Mouse (Mus musculus) neural tube, embryonic 12.5 days (tissue): ENCODE measurements at regions not wholly inside any gene's neighbourhood (a gene's known extent, or its start where the extent isn't known, plus 50 kb on each side); places are given as distances from the start of the nearest gene placed in this dataset.

ENCODE experiments used
- ATAC-seq: fragments of 200-750 bp; cut with Nextera tagmentation; 2 replicates; pipeline ENCODE4 v1.8.0; 2017; ENCODE audit warnings: low read depth, mild to moderate bottlenecking, moderate TSS enrichment, moderate library complexity; ENCODE audit not compliant: low FRiP score
- H3K27ac ChIP-seq: fragments of 300-500 bp; sonication (generic); 2 replicates; pipeline ENCODE4 v1.5.1; 2016
- H3K27me3 ChIP-seq: fragments of 300-500 bp; sonication (generic); replicated peaks from 2 replicates; pipeline ENCODE4 v1.6.1; 2016; ENCODE audit warnings: mild to moderate bottlenecking
- H3K36me3 ChIP-seq: fragments of 300-500 bp; sonication (generic); 2 replicates; pipeline ENCODE4 v1.6.1; 2016; ENCODE audit warnings: mild to moderate bottlenecking
- H3K4me1 ChIP-seq: fragments of 300-500 bp; sonication (generic); 2 replicates; pipeline ENCODE4 v1.6.1; 2016
- H3K4me2 ChIP-seq: fragments of 300-500 bp; sonication (generic); replicated peaks from 2 replicates; pipeline ENCODE4 v1.6.1; 2016; ENCODE audit warnings: mild to moderate bottlenecking
- H3K4me3 ChIP-seq: fragments of 300-500 bp; sonication (generic); 2 replicates; pipeline ENCODE4 v1.5.1; 2016
- H3K9ac ChIP-seq: fragments of 300-500 bp; sonication (generic); 2 replicates; pipeline ENCODE4 v1.6.1; 2016; ENCODE audit warnings: mild to moderate bottlenecking
- H3K9me3 ChIP-seq: fragments of 300-500 bp; sonication (generic); 2 replicates; pipeline ENCODE4 v1.6.1; 2016; ENCODE audit warnings: mild to moderate bottlenecking
- WGBS: fragments of 180-500 bp; shearing (Covaris S2); methylation state at CpG from one replicate; pipeline ENCODE4 v1.1.7; 2016; 5-methylcytosine and 5-hydroxymethylcytosine counted together

DNA sequence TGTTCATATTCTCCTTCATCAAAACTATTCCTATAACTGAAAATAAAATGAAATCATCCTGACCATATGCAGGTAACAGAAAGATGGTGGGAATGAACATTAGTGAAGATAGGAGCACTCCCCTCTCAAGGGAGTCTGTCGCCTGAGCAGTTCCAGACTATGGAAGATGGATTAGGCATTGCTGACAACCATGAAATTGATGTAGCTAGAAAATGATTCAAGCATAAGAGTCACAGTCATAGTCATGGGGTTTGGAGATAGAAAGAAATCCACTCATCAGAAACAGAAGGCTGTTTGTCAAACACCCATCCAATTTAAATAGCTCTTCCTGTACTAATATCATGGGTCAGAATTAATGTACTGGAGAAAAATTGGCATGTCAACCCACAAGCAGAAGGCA lies 191.2 kb upstream of the Rps6ka3 start:
- no peak overlapping the region for H3K4me2 ChIP-seq
- H3K27me3 ChIP-seq: no peaks in the 10 kb centered on the region
- 42% methylated on average over 1 of the region's 1 CpGs for WGBS
- H3K36me3 ChIP-seq: no peaks in the 10 kb centered on the region
- no peaks in the 10 kb centered on the region for H3K4me1 ChIP-seq
- ATAC-seq: no peak
- H3K27ac ChIP-seq: no peak overlapping the region
- no peaks in the 10 kb centered on the region for H3K9me3 ChIP-seq
- no peak overlapping the region for H3K4me3 ChIP-seq
- no peak overlapping the region for H3K9ac ChIP-seq

GRCm38 (mm10) chrX:159026311-159026710 lies 183.8 kb upstream of the Rps6ka3 start:
- H3K9me3 ChIP-seq: no peaks in the 10 kb centered on the region
- no peaks in the 10 kb centered on the region for H3K4me1 ChIP-seq
- no peak overlapping the region for H3K27ac ChIP-seq
- no peaks in the 10 kb centered on the region for H3K27me3 ChIP-seq
- ATAC-seq: no peak
- no peak overlapping the region for H3K9ac ChIP-seq
- no peak overlapping the region for H3K4me3 ChIP-seq
- no peak overlapping the region for H3K4me2 ChIP-seq
- H3K36me3 ChIP-seq: no peaks in the 10 kb centered on the region
- 94% methylated on average over 1 of the region's 1 CpGs for WGBS

GRCm38 (mm10) chrX:159031927-159032326 lies 178.2 kb upstream of the Rps6ka3 start:
- no peak overlapping the region for H3K27ac ChIP-seq
- H3K27me3 ChIP-seq: no peaks in the 10 kb centered on the region
- WGBS: 68% methylated on average over 4 of the region's 4 CpGs
- H3K4me2 ChIP-seq: no peak overlapping the region
- H3K9ac ChIP-seq: no peak overlapping the region
- no peaks in the 10 kb centered on the region for H3K36me3 ChIP-seq
- no peak overlapping the region for H3K4me3 ChIP-seq
- H3K4me1 ChIP-seq: no peaks in the 10 kb centered on the region
- no peak for ATAC-seq
- no peaks in the 10 kb centered on the region for H3K9me3 ChIP-seq

GRCm38 (mm10) chrX:159043432-159043831 lies 166.7 kb upstream of the Rps6ka3 start:
- no peak overlapping the region for H3K27ac ChIP-seq
- H3K27me3 ChIP-seq: no peaks in the 10 kb centered on the region
- H3K9ac ChIP-seq: no peak overlapping the region
- H3K4me3 ChIP-seq: no peak overlapping the region
- 21% methylated on average over 3 of the region's 3 CpGs for WGBS
- H3K36me3 ChIP-seq: no peaks in the 10 kb centered on the region
- H3K4me1 ChIP-seq: no peaks in the 10 kb centered on the region
- no peaks in the 10 kb centered on the region for H3K9me3 ChIP-seq
- ATAC-seq: no peak
- H3K4me2 ChIP-seq: no peak overlapping the region

DNA sequence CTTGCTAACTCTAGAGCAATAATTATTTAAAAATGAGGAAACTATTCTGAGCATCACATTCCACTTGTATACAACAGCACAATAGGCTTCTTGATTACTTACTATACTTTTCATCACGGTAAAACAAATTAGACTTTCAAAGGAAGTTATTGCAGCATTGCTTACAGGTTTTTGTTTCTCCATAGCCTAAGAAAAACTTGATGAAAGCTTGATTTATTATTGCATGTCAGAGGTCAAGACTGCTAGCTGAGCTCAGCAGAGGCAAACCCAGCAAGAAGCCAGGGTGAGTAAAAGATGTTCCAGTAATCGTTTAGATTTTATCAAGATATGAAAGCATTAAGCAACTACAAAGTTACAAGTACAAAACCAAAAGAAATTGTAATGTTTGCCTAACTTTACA lies 162.2 kb upstream of the Rps6ka3 start:
- Histone ChIP-seq H3K36me3 (no peaks in the 10 kb centered on the region), H3K4me3 (no peak overlapping the region), H3K4me1 (no peaks in the 10 kb centered on the region), H3K27ac (no peak overlapping the region), H3K4me2 (no peak overlapping the region), H3K9me3 (no peaks in the 10 kb centered on the region), H3K9ac (no peak overlapping the region), H3K27me3 (no peaks in the 10 kb centered on the region)
- 26% methylated on average over 2 of the region's 2 CpGs for WGBS
- no peak for ATAC-seq

- WGBS: 80% methylated on average over 8 of the region's 8 CpGs
- Histone ChIP-seq H3K4me1 (no peaks in the 10 kb centered on the region), H3K27ac (no peak overlapping the region), H3K27me3 (0 out of 2 replicates have a peak, but pooled peaks cover 3% of the 10 kb centered on the region), H3K36me3 (no peaks in the 10 kb centered on the region), H3K9me3 (no peaks in the 10 kb centered on the region), H3K4me3 (no peak overlapping the region), H3K9ac (no peak overlapping the region), H3K4me2 (no peak overlapping the region)
- ATAC-seq: no peak
Measured at GRCm38 (mm10) chrX:159055689-159056461, 154.2 kb upstream of the Rps6ka3 start.

DNA sequence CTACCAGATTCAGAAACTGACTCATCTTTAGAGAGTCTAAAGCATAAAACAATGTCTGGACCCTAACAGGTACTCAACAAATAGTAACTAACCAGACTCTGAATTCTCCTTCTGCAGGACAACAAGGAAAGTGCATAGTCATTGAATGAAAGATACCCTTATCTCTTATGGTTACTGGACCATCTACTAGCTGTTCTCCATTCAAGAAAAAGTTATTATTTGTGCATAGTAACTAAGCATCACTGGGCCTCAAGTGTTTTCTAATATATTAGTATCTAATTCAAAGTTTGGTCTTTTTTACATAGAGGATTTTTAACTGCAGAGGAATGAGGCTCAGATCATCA lies 153.7 kb upstream of the Rps6ka3 start:
- no peaks in the 10 kb centered on the region for H3K36me3 ChIP-seq
- H3K4me2 ChIP-seq: no peak overlapping the region
- H3K4me3 ChIP-seq: no peak overlapping the region
- no peaks in the 10 kb centered on the region for H3K4me1 ChIP-seq
- 0 out of 2 replicates have a peak, but pooled peaks cover 3% of the 10 kb centered on the region for H3K27me3 ChIP-seq
- no peak overlapping the region for H3K9ac ChIP-seq
- no peaks in the 10 kb centered on the region for H3K9me3 ChIP-seq
- H3K27ac ChIP-seq: no peak overlapping the region
- ATAC-seq: no peak

DNA sequence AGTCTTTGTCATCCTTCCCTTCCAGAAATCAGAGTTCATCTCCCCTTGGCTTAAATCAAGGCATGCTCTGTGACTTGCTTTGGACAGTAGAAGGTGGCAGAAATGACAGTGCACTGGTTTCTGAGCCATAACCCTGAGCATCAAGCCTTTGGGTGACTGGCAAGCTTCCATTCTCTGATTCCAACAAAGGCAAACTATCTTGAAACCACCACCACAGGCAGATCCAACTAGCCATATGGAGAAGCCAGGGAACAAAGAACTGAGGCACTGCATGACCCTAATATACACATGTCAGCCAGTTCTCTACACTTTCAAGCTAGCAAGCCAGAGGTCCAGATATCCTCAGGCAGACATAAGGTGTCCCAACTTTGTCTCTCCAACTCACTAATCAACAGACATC lies 151.2 kb upstream of the Rps6ka3 start:
- 0 out of 2 replicates have a peak, but pooled peaks cover 3% of the 10 kb centered on the region for H3K27me3 ChIP-seq
- H3K9ac ChIP-seq: no peak overlapping the region
- H3K4me2 ChIP-seq: no peak overlapping the region
- ATAC-seq: no peak
- no peaks in the 10 kb centered on the region for H3K9me3 ChIP-seq
- no peak overlapping the region for H3K4me3 ChIP-seq
- H3K36me3 ChIP-seq: no peaks in the 10 kb centered on the region
- H3K4me1 ChIP-seq: no peaks in the 10 kb centered on the region
- H3K27ac ChIP-seq: no peak overlapping the region

DNA sequence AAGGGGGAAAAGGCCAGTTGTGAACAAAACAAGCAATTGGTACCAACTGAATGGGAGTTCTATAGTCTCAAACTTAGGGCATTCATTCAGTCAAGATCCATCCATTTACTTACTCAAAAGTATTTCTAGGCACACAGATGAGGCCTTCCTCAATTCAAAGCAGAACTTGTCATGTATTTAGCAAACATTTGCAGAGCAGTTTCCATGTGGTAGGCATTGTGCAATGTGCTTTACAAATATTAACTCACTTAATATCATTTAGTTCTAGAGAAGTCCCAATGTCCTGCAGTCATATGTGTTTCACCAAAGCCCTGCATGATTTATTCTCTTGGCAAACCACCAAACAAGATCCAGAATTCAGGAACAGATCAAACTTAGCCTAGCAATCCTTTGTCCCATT lies 148.8 kb upstream of the Rps6ka3 start:
- no peak overlapping the region for H3K9ac ChIP-seq
- no peak for ATAC-seq
- H3K36me3 ChIP-seq: no peaks in the 10 kb centered on the region
- no peak overlapping the region for H3K4me2 ChIP-seq
- H3K4me3 ChIP-seq: no peak overlapping the region
- H3K9me3 ChIP-seq: no peaks in the 10 kb centered on the region
- no peaks in the 10 kb centered on the region for H3K4me1 ChIP-seq
- H3K27ac ChIP-seq: no peak overlapping the region
- H3K27me3 ChIP-seq: 0 out of 2 replicates have a peak, but pooled peaks cover 3% of the 10 kb centered on the region

DNA sequence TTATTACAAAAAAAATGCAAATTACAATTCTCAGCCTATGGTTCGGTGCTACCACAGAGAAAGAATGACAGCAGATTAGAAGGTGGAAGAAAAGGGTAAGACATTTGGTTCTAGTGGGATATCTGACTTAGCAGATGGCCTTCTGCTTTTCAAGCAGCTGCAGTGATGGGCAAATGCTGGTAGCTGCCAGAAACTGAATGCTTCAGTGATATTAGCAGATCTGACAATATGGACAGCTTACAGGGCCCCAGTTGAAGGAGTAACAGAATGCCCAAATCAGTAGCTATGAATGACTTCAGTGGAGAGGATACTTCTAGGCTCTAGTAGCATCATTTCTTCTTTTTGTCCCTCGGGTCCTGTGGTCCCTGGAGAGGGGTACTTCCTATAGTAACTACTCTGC lies 143.9 kb upstream of the Rps6ka3 start:
- Histone ChIP-seq H3K27ac (no peak overlapping the region), H3K27me3 (no peaks in the 10 kb centered on the region), H3K9me3 (no peaks in the 10 kb centered on the region), H3K4me2 (no peak overlapping the region), H3K4me3 (no peak overlapping the region), H3K9ac (no peak overlapping the region), H3K36me3 (no peaks in the 10 kb centered on the region), H3K4me1 (no peaks in the 10 kb centered on the region)
- no peak for ATAC-seq
- WGBS: 81% methylated on average over 2 of the region's 2 CpGs

GRCm38 (mm10) chrX:159072647-159073046 lies 137.5 kb upstream of the Rps6ka3 start:
- H3K27me3 ChIP-seq: no peaks in the 10 kb centered on the region
- 67% methylated on average over 3 of the region's 3 CpGs for WGBS

DNA sequence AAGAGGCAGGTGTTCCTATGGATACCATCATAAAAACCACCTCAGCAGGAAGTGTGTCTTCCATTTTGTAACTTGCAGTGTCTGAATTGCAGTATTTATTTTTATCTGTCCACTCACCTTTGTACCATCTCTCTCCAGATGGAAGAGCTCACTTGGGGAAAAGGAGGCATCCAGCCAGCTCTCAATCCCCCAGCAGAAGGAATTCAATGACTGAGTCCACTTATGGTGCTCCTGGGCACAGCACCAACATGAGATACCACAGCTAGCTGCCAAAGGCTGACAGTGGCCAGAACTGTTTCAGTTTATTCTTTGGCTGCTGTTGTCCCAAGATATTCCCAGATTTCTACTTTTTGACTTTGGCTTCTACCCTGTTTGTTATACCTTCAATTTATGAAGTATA lies 136.6 kb upstream of the Rps6ka3 start:
- Histone ChIP-seq H3K4me3 (no peak overlapping the region), H3K4me2 (no peak overlapping the region), H3K27ac (no peak overlapping the region), H3K27me3 (no peaks in the 10 kb centered on the region), H3K36me3 (no peaks in the 10 kb centered on the region), H3K9ac (no peak overlapping the region), H3K9me3 (no peaks in the 10 kb centered on the region), H3K4me1 (no peaks in the 10 kb centered on the region)
- no peak for ATAC-seq

More at GRCm38 (mm10) chrX:159072647-159073046, 137.5 kb upstream of the Rps6ka3 start:
- no peak overlapping the region for H3K9ac ChIP-seq
- no peak overlapping the region for H3K4me2 ChIP-seq
- no peak for ATAC-seq
- H3K4me3 ChIP-seq: no peak overlapping the region
- no peaks in the 10 kb centered on the region for H3K9me3 ChIP-seq
- H3K36me3 ChIP-seq: no peaks in the 10 kb centered on the region
- H3K4me1 ChIP-seq: no peaks in the 10 kb centered on the region
- no peak overlapping the region for H3K27ac ChIP-seq

- no peaks in the 10 kb centered on the region for H3K4me1 ChIP-seq
- no peak overlapping the region for H3K4me2 ChIP-seq
- no peak overlapping the region for H3K4me3 ChIP-seq
- no peaks in the 10 kb centered on the region for H3K36me3 ChIP-seq
- no peak for ATAC-seq
- H3K9me3 ChIP-seq: no peaks in the 10 kb centered on the region
- no peak overlapping the region for H3K9ac ChIP-seq
- H3K27ac ChIP-seq: no peak overlapping the region
- H3K27me3 ChIP-seq: no peaks in the 10 kb centered on the region
- WGBS: 95% methylated on average over 2 of the region's 2 CpGs
Measured at GRCm38 (mm10) chrX:159080508-159080907, 129.6 kb upstream of the Rps6ka3 start.
